Mouse (Mus musculus) kidney, adult 2 months (tissue): ENCODE measurements at regions not wholly inside any gene's neighbourhood (a gene's known extent, or its start where the extent isn't known, plus 50 kb on each side); places are given as distances from the start of the nearest gene placed in this dataset.

ENCODE experiments used
- CTCF ChIP-seq: fragments of 200-500 bp; conservative IDR thresholded peaks from 2 replicates; pipeline ENCODE4 v1.5.1; 2011; ENCODE audit warnings: low read depth, mild to moderate bottlenecking, control low read depth, low read length, moderate library complexity, mixed read lengths; ENCODE audit not compliant: insufficient read depth, insufficient read length
- POLR2A ChIP-seq: fragments of 200-500 bp; IDR thresholded peaks from one replicate; pipeline ENCODE4 v1.6.1; 2011; ENCODE audit warnings: low read depth, low read length, control low read depth

- no peak for TF ChIP-seq CTCF
- TF ChIP-seq POLR2A = no peak
These were observed 269.1 kb downstream of the Inhba start for GRCm38 (mm10) chr13:16280742-16281141.
